Mouse (Mus musculus): Measurements from ENCODE around the gene Phb2. TPM values are rescaled to one million over a fixed set of nuclear protein-coding genes. Genes with fewer than 3 reads are reported as not detected.

Phb2 gene
- 100 to 1,000 TPM; 220 to 503 TPM for polyA plus RNA-seq (2012; fragmentation: generic; extraction: Trizol)

GRCm38 (mm10) chr6:124711824-124712782, at the start of gene Phb2, which contains the start of gene Emg1:
Phb2 (plus strand) TSS chr6:124712336.
Emg1 (minus strand) TSS chr6:124712178.

DNA sequence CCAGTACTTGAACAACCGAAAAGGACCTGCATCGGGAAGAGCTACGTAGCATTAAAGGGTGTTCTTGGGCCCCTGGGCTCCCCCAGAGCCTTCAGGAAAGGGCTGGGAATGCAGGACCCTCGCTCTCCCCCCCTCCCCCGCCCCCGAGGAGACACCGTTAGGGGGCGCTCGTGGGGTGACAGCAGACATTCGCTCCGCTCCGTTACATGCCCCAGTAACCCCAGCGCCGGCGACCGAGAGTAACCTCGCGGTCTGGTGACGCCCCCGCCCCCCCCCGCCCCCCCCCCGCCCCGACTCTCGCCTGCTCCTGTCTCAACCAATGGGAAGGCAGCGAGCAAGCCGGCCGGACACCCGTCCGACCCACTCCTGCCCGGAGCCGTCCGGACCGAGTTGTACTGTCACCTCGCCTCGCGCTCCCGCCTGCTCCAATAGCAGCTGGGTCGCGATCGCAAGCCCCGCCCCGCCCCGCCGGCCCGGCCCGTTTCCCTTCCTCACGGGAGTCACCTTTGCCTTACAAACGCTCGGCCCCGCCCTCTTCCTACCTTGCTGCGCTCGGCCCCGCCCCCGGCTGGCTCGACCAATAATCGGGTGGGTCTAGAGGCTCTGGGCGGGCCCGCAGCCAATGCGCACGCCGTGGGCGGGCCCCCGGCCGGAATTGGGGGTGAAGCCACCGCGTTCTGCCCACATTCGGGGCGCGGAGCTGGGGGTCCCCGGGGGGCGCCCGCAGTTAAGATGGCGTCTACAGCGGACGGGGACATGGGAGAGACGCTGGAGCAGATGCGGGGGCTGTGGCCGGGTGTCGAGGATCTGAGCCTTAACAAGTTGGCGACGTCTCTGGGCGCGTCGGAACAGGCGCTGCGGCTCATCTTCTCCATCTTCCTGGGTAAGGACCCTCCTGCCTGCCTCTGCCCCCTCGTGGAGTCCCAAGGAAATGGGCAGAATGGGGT, 49.4 kb upstream of the Phb2 start, which contains the start of gene Lpcat3:
TSS of gene Lpcat3 (plus strand) at position 551 of the 947 bp plus-strand sequence.

DNA sequence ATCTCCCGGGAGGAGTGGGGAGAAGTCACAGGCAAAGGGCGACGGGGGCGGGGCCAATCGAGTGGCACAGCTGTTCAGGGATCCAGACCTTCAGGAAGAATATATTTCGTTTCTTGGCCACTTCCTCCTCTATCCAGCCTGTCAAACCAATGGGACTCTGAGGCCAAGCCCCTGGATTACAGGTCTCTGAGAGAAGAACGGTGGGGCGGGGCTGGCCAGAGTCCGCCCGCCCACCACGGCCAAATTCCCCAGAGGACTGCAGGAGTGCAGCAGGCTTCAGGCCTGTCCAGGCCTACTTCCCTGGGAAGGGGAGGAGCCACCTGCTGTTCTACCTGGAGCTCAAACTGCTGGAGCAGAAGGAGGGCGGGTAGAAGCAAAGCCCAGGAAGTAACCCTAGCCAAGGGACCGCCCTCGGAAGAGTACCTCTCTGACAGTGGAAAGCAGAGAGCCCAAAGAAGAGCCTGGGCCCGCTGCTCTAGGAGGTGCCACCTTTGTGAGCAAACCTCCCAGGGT, 26.4 kb downstream of the Phb2 start, which contains the start of gene Ptpn6:
TSS of gene Ptpn6 (minus strand) at position 204 of the 513 bp plus-strand sequence.

DNA sequence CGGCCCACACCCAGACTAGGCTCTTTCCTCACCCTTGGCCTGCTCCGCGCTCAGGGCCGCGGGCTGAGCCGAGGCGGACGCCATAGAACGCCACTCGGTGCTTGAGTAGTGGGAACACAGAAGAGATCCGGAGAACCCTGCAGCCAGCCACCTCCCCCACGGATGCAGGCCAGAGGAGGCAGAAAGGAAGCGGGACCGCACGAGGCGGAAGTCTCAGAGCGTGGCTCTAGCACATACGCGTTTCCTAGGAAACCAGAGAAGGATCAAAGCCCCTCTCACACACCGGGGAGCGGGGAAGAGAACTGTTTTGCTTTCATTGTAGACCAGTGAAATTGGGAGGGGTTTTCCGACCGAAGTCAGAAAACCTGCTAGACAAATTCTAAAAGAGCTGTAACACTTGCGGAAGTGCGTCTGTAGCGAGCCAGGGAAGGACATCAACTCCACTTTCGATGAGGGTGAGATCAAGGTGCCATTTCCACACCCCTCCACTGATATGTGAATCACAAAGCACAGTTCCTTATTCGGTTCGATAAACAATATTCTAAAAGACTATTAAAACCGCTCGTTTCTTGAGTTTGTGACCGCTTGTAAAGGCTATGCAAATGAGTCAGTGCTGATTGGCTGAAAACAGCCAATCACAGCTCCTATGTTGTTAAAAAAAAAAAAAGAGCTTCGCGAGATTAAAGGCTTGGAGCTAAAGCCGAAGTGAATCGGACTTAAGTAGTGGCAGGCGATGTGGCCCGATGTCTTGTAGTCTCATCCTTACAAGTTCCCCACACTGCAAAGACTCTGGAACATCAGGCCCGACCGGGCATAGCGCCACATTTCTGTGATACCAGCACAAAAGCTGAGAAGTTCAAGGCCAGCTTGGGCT, 29.0 kb downstream of the Phb2 start, which contains the start of gene Grcc10:
TSS of gene Grcc10 (minus strand) at position 487 of the 874 bp plus-strand sequence.

DNA sequence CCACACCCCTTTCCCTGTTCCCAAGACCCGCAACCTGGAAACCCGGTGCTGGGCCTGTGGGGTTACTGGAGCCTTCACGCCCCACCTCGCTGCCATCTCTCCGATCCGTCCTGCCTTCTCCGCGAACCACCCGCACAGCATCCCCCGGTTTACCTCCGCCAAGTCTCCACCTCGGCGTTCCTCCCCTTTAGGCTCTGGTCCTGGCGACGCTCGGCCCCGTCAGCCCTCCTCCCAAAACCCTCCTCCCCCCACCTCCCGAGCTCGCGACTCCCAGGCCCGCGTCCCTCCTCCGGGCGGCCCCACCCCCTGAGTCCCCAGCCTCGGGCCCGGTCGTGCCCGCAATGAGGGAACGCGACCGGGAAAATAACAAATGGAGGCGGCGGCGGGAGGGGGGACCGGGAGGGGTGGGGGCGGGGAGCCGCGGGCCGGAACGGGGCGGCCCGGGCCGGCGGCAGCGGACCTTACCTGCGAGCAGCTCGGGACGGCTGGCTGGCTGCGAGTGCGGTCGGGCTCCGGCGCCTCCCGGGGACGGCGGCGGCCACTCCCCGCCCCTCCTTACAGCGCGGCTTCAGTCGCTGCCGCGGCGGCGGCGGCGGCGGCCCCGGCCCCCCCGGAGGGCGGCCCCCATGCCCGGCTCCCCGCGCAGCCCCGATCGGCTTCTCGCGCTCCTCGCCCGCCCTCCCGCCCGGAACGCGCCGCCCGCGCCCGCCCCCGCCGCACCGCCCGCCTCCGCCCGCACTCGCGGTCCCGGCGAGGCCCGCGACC, 43.9 kb downstream of the Phb2 start, which contains the start of the genes Gm45234 and Atn1:
TSS of gene Gm45234 (minus strand) at position 191 of the 765 bp plus-strand sequence.
TSS of gene Atn1 (minus strand) at position 694 of the 765 bp plus-strand sequence.

Other genes with a start within 250 kb of the Phb2 start
- gene Clstn3, start 247.5 kb upstream of the Phb2 start, polyA plus RNA-seq (2012; fragmentation: generic; extraction: Trizol), result 1 to 10 TPM in 1 of 2 experiments, under 1 TPM in 1; 0.16 to 1.6 TPM
- gene C1rl, start 219.2 kb upstream of the Phb2 start, polyA plus RNA-seq (2012; fragmentation: generic; extraction: Trizol), result 10 to 100 TPM in 1 of 2 experiments, 1 to 10 TPM in 1; 2.7 to 20.5 TPM
- gene C1ra, start 199.9 kb upstream of the Phb2 start, polyA plus RNA-seq (2012; fragmentation: generic; extraction: Trizol), result 100 to 1,000 TPM in 1 of 2 experiments, 1 to 10 TPM in 1; 1.3 to 102 TPM
- gene C1s1, start 170.0 kb upstream of the Phb2 start, polyA plus RNA-seq (2012; fragmentation: generic; extraction: Trizol), result 100 to 1,000 TPM in 1 of 2 experiments, under 1 TPM in 1; 0.30 to 110 TPM
- gene C1rb, start 142.0 kb upstream of the Phb2 start, polyA plus RNA-seq (2012; fragmentation: generic; extraction: Trizol), result 1 to 10 TPM in 1 of 2 experiments, under 1 TPM in 1; 0.37 to 8.7 TPM
- gene C1s2, start 76.3 kb upstream of the Phb2 start, polyA plus RNA-seq (2012; fragmentation: generic; extraction: Trizol), result 1 to 10 TPM in 1 of 2 experiments, under 1 TPM in 1; 0.02 to 9.9 TPM
- 10 to 100 TPM; 15.8 to 44.1 TPM for gene Lpcat3, start 49.3 kb upstream of the Phb2 start, polyA plus RNA-seq (2012; fragmentation: generic; extraction: Trizol)
- gene Emg1, start 158 bp upstream of the Phb2 start, polyA plus RNA-seq (2012; fragmentation: generic; extraction: Trizol), result 100 to 1,000 TPM in 1 of 2 experiments, 10 to 100 TPM in 1; 89.9 to 126 TPM
- 1 to 10 TPM; 2.3 to 5.1 TPM for gene Ptpn6, start 26.4 kb downstream of the Phb2 start, polyA plus RNA-seq (2012; fragmentation: generic; extraction: Trizol)
- 100 to 1,000 TPM; 306 to 579 TPM for gene Grcc10, start 29.0 kb downstream of the Phb2 start, polyA plus RNA-seq (2012; fragmentation: generic; extraction: Trizol)
- under 1 TPM; 0.01 to 0.13 TPM for gene Gm45234, start 43.7 kb downstream of the Phb2 start, polyA plus RNA-seq (2012; fragmentation: generic; extraction: Trizol)
- 10 to 100 TPM; 23.4 to 84.9 TPM for gene Atn1, start 44.2 kb downstream of the Phb2 start, polyA plus RNA-seq (2012; fragmentation: generic; extraction: Trizol)
- 10 to 100 TPM in 1 of 2 experiments, 1 to 10 TPM in 1; 1.9 to 14.4 TPM for gene Eno2, start 57.3 kb downstream of the Phb2 start, polyA plus RNA-seq (2012; fragmentation: generic; extraction: Trizol)
- under 1 TPM; 0.04 to 0.31 TPM for gene Lrrc23, start 67.4 kb downstream of the Phb2 start, polyA plus RNA-seq (2012; fragmentation: generic; extraction: Trizol)
- gene Spsb2, start 96.3 kb downstream of the Phb2 start, polyA plus RNA-seq (2012; fragmentation: generic; extraction: Trizol), result 10 to 100 TPM; 25.7 to 50.6 TPM
- gene Tpi1, start 102.0 kb downstream of the Phb2 start, polyA plus RNA-seq (2012; fragmentation: generic; extraction: Trizol), result 100 to 1,000 TPM; 586 to 773 TPM
- gene Usp5, start 117.1 kb downstream of the Phb2 start, polyA plus RNA-seq (2012; fragmentation: generic; extraction: Trizol), result 100 to 1,000 TPM; 101 to 117 TPM
- 100 to 1,000 TPM in 1 of 2 experiments, 10 to 100 TPM in 1; 55.6 to 112 TPM for gene Cdca3, start 117.2 kb downstream of the Phb2 start, polyA plus RNA-seq (2012; fragmentation: generic; extraction: Trizol)
- gene Gnb3, start 127.9 kb downstream of the Phb2 start, polyA plus RNA-seq (2012; fragmentation: generic; extraction: Trizol), result under 1 TPM; 0.01 to 0.12 TPM
- gene P3h3, start 145.4 kb downstream of the Phb2 start, polyA plus RNA-seq (2012; fragmentation: generic; extraction: Trizol), result 10 to 100 TPM in 1 of 2 experiments, 1 to 10 TPM in 1; 4.9 to 50.4 TPM
- gene Gpr162, start 151.6 kb downstream of the Phb2 start, polyA plus RNA-seq (2012; fragmentation: generic; extraction: Trizol), result 1 to 10 TPM in 1 of 2 experiments, under 1 TPM in 1; 0.09 to 3.1 TPM
- gene Cd4, start 175.9 kb downstream of the Phb2 start, polyA plus RNA-seq (2012; fragmentation: generic; extraction: Trizol), result under 1 TPM in 1 of 2 experiments, not detected in 1; 0.04 TPM
- 1 to 10 TPM in 1 of 2 experiments, under 1 TPM in 1; 0.13 to 1.9 TPM for gene Lag3, start 199.4 kb downstream of the Phb2 start, polyA plus RNA-seq (2012; fragmentation: generic; extraction: Trizol)
- 1,000 to 10,000 TPM; 2,499 to 3,064 TPM for gene Ptms, start 207.8 kb downstream of the Phb2 start, polyA plus RNA-seq (2012; fragmentation: generic; extraction: Trizol)
- 100 to 1,000 TPM; 293 to 332 TPM for gene Mlf2, start 219.1 kb downstream of the Phb2 start, polyA plus RNA-seq (2012; fragmentation: generic; extraction: Trizol)